Comparison of ENCODE assay signal across 8 mouse cellular contexts in the genomic region with DNA sequence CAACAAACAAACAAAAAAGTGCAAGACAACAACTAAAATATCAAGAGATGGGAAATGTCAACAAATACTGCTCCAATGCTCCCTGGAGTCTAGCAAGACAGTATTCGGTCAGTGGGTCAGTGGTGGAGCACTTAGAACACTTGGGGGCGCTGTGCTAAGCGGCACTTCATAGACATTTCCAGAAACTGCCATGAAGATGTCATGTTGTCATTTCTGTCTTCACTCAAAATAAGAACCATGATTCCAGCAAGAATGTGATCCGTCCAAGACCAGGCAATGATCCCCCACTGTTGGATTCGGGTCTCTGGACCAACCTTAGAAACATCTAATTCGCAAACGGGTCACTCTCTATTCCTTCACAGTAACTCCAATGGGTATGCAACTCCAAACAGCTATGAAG. TPM values are rescaled to one million over a fixed set of nuclear protein-coding genes. Genes with fewer than 3 reads are reported as not detected.
A peak's percentile ranks its signal among the peaks of the same experiment; 100 is the strongest.
DNase-seq lines count a peak whose midpoint lies in the region; ATAC-seq and TF ChIP-seq lines count a peak whose summit lies in the region.

No protein-coding gene starts in this region.

- H3K4me1 ChIP-seq in intestine, embryonic 16.5 days (ENCODE audit: control insufficient read depth, insufficient read depth, low read length): peaks cover 18% of the 10 kb centered on the region
- H3K4me1 ChIP-seq in lung, adult 2 months (ENCODE audit: control insufficient read depth, insufficient read depth, low read length): peaks cover 7% of the 10 kb centered on the region; the same call in 1 of the 2 replicates
- H3K4me1 ChIP-seq in neural tube, embryonic 14.5 days (ENCODE audit: control insufficient read depth, insufficient read depth, low read length): peaks cover 11% of the 10 kb centered on the region

- DNase-seq in 3134 (ENCODE audit: extremely low read depth, insufficient read length, low spot score): peak; percentile 40
- DNase-seq in CD8-positive naive resting alpha-beta T cell, adult 2 months (ENCODE audit: low read depth in 2 of 2, low spot score in 2 of 2): peak; percentile 26 to 59
- peak; percentile 43 for DNase-seq in cerebellum, adult 8-10 months
- peak; percentile 45 for DNase-seq in forelimb bud, embryonic 11.5 days (ENCODE audit: low read depth, low spot score)
- DNase-seq in lung, adult 2 months: peak; percentile 46

- no peaks in the 10 kb centered on the region for H3K27me3 ChIP-seq in intestine, embryonic 16.5 days (replicated peaks; ENCODE audit: control insufficient read depth, insufficient read depth, low read length)
- no peaks in the 10 kb centered on the region for H3K27me3 ChIP-seq in neural tube, embryonic 14.5 days (ENCODE audit: control insufficient read depth, insufficient read depth, low read length)

- peaks cover 6% of the 10 kb centered on the region; the same call in 1 of the 2 replicates for H3K36me3 ChIP-seq in intestine, embryonic 16.5 days (ENCODE audit: control insufficient read depth, insufficient read depth, low read length)
- no peaks in the 10 kb centered on the region for H3K36me3 ChIP-seq in neural tube, embryonic 14.5 days (ENCODE audit: control insufficient read depth, insufficient read depth, low read length)

- H3K4me3 ChIP-seq in intestine, embryonic 16.5 days (ENCODE audit: low read length): peak overlapping the region; percentile 88
- H3K4me3 ChIP-seq in lung, adult 2 months (replicated peaks; ENCODE audit: extremely low read depth, low read depth, low read length): peak overlapping the region; percentile 65
- peak overlapping the region; percentile 81 for H3K4me3 ChIP-seq in neural tube, embryonic 14.5 days (ENCODE audit: low read depth, low read length)

- H3K27ac ChIP-seq in intestine, embryonic 16.5 days (ENCODE audit: low read length): no peak overlapping the region; the same call in 1 of the 2 replicates
- no peak overlapping the region for H3K27ac ChIP-seq in neural tube, embryonic 14.5 days (ENCODE audit: low read depth, low read length)

- TF ChIP-seq POLR2A in lung, adult 2 months (IDR thresholded peaks at IDR 0.05; ENCODE audit: borderline replicate concordance, extremely low read depth, low read depth, low read length): no peak

- 19% methylated on average over 7 of the region's 7 CpGs for WGBS in intestine, embryonic 16.5 days
- WGBS in lung, adult 2 months: 17% methylated on average over 7 of the region's 7 CpGs
- WGBS in neural tube, embryonic 14.5 days: 21% methylated on average over 7 of the region's 7 CpGs

- H3K9me3 ChIP-seq in intestine, embryonic 16.5 days (ENCODE audit: control insufficient read depth, low read length): no peaks in the 10 kb centered on the region
- H3K9me3 ChIP-seq in neural tube, embryonic 14.5 days (ENCODE audit: control insufficient read depth, low read length): no peaks in the 10 kb centered on the region

- no peak for ATAC-seq in intestine, embryonic 16.5 days
- no peak for ATAC-seq in neural tube, embryonic 14.5 days (ENCODE audit: low read depth)
- ATAC-seq in activated CD4-positive, CD25-positive, alpha-beta regulatory T cell, adult 4 months: no peak

- peak overlapping the region; percentile 73 for H3K4me2 ChIP-seq in intestine, embryonic 16.5 days (ENCODE audit: low read depth, low read length)
- peak overlapping the region; percentile 76 for H3K4me2 ChIP-seq in neural tube, embryonic 14.5 days (ENCODE audit: low read depth, low read length)

- H3K9ac ChIP-seq in intestine, embryonic 16.5 days (ENCODE audit: low read depth, low read length): peak overlapping the region; percentile 91
- peak overlapping the region; percentile 87; the same call in 1 of the 2 replicates for H3K9ac ChIP-seq in neural tube, embryonic 14.5 days (replicated peaks; ENCODE audit: low read depth, low read length)

- TF ChIP-seq CTCF in lung, adult 2 months (IDR thresholded peaks at IDR 0.05; ENCODE audit: insufficient read depth, low read length): peak; percentile 63

RNA-seq across cellular contexts. Expression of a gene that starts 0.9 kb away (rescaled TPM):
- 28.6 and 32.5 TPM in 2 replicates for polyA plus RNA-seq in intestine, embryonic 16.5 days (2015; fragmentation: Nextera tagmentation; extraction: Ambion mirVana)
- polyA plus RNA-seq in lung, adult 2 months (2012; rRNA removed): 38.8 and 48.4 TPM in 2 replicates
- polyA plus RNA-seq in neural tube, embryonic 14.5 days (2014; fragmentation: Nextera tagmentation; extraction: Ambion mirVana): 27.6 and 28.8 TPM in 2 replicates
- polyA plus RNA-seq in activated CD4-positive, CD25-positive, alpha-beta regulatory T cell, adult 4 months (2017; shearing (Covaris generic)): 10 to 100 TPM; 11.2 to 15.7 TPM

RNA-seq across cellular contexts. Expression of a gene that starts 5.7 kb away (rescaled TPM):
- 21.5 and 22.0 TPM in 2 replicates for polyA plus RNA-seq in intestine, embryonic 16.5 days (2015; fragmentation: Nextera tagmentation; extraction: Ambion mirVana)
- polyA plus RNA-seq in lung, adult 2 months (2012; rRNA removed): 18.5 and 21.5 TPM in 2 replicates
- 38.1 and 40.1 TPM in 2 replicates for polyA plus RNA-seq in neural tube, embryonic 14.5 days (2014; fragmentation: Nextera tagmentation; extraction: Ambion mirVana)
- polyA plus RNA-seq in activated CD4-positive, CD25-positive, alpha-beta regulatory T cell, adult 4 months (2017; shearing (Covaris generic)): 10 to 100 TPM; 59.6 to 65.6 TPM

RNA-seq across cellular contexts. Expression of a gene that starts 52.4 kb away (rescaled TPM):
- polyA plus RNA-seq in intestine, embryonic 16.5 days (2015; fragmentation: Nextera tagmentation; extraction: Ambion mirVana): 96.8 and 105 TPM in 2 replicates
- polyA plus RNA-seq in lung, adult 2 months (2012; rRNA removed): 142 and 150 TPM in 2 replicates
- polyA plus RNA-seq in neural tube, embryonic 14.5 days (2014; fragmentation: Nextera tagmentation; extraction: Ambion mirVana): 142 and 150 TPM in 2 replicates
- 10 to 100 TPM; 46.7 to 61.4 TPM for polyA plus RNA-seq in activated CD4-positive, CD25-positive, alpha-beta regulatory T cell, adult 4 months (2017; shearing (Covaris generic))
